Mouse (Mus musculus) midbrain, embryonic 15.5 days (tissue): ENCODE data around the gene Zbtb4. TPM values are rescaled to one million over a fixed set of nuclear protein-coding genes. Genes with fewer than 3 reads are reported as not detected.

Experiments used
- ATAC-seq: fragments of 200-750 bp; cut with Nextera tagmentation; replicated peaks from 2 replicates; pipeline ENCODE4 v1.8.0; 2017; ENCODE audit warnings: moderate TSS enrichment
- H3K27ac ChIP-seq: fragments of 300-500 bp; sonication (generic); 2 replicates; pipeline ENCODE4 v1.5.1; 2015; ENCODE audit warnings: mild to moderate bottlenecking, inconsistent platforms
- H3K27me3 ChIP-seq: fragments of 300-500 bp; sonication (generic); replicated peaks from 2 replicates; pipeline ENCODE4 v1.6.1; 2015; ENCODE audit warnings: inconsistent platforms
- H3K36me3 ChIP-seq: fragments of 300-500 bp; sonication (generic); replicated peaks from 2 replicates; pipeline ENCODE4 v1.6.1; 2015; ENCODE audit warnings: inconsistent platforms
- H3K4me1 ChIP-seq: fragments of 300-500 bp; sonication (generic); 2 replicates; pipeline ENCODE4 v1.6.1; 2015; ENCODE audit warnings: inconsistent platforms
- H3K4me2 ChIP-seq: fragments of 300-500 bp; sonication (generic); 2 replicates; pipeline ENCODE4 v1.6.1; 2015; ENCODE audit warnings: inconsistent platforms, mild to moderate bottlenecking, moderate library complexity
- H3K4me3 ChIP-seq: fragments of 300-500 bp; sonication (generic); 2 replicates; pipeline ENCODE4 v1.5.1; 2015; ENCODE audit warnings: mild to moderate bottlenecking, inconsistent platforms
- H3K9ac ChIP-seq: fragments of 300-500 bp; sonication (generic); 2 replicates; pipeline ENCODE4 v1.6.1; 2015; ENCODE audit warnings: mild to moderate bottlenecking, inconsistent platforms
- H3K9me3 ChIP-seq: fragments of 300-500 bp; sonication (generic); 2 replicates; pipeline ENCODE4 v1.6.1; 2016; ENCODE audit warnings: inconsistent platforms
- WGBS: fragments of 180-500 bp; shearing (Covaris S2); methylation state at CpG from one replicate; pipeline ENCODE4 v1.1.7; 2015; ENCODE audit warnings: mixed read lengths; 5-methylcytosine and 5-hydroxymethylcytosine counted together
- polyA plus RNA-seq: library from polyadenylated mRNA; unstranded; fragments of >200 nt; fragmentation: Nextera tagmentation; extraction: Ambion mirVana; gene quantifications from 2 replicates; pipeline ENCODE4 v1.2.1, GENCODE M21; 2015

Gene Zbtb4
- polyA plus RNA-seq, 1 experiment from 2014 or later: 4.3 TPM

DNA sequence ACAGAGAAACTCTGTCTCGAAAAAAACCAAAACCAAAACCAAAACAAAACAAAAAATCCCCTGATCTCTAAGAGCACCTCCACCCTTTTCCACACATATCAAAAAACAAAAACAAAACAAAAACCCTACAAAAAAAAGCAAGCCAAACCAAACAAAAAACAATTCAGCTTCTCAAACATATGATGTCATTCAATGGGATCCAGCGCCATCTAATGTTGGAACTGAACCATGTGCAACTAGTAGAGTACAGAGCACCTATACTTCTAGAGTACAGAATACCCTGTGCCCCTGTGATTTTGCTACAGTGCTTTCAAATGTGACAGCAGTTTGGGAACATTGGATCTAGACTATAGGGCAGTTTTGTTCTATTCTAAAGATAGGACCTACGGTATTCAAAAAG lies 11.0 kb upstream of the Zbtb4 start:
- Histone ChIP-seq H3K27me3 (no peaks in the 10 kb centered on the region), H3K9ac (no peak overlapping the region), H3K4me3 (0 out of 2 replicates have a peak overlapping the region, but pooled peaks have one; percentile 5), H3K4me2 (peak overlapping the region; percentile 81; the same call in 1 of the 2 replicates), H3K4me1 (peaks cover 49% of the 10 kb centered on the region), H3K36me3 (no peaks in the 10 kb centered on the region), H3K9me3 (no peaks in the 10 kb centered on the region), H3K27ac (no peak overlapping the region)
- 58% methylated on average over 3 of the region's 3 CpGs for WGBS
- no peak for ATAC-seq

DNA sequence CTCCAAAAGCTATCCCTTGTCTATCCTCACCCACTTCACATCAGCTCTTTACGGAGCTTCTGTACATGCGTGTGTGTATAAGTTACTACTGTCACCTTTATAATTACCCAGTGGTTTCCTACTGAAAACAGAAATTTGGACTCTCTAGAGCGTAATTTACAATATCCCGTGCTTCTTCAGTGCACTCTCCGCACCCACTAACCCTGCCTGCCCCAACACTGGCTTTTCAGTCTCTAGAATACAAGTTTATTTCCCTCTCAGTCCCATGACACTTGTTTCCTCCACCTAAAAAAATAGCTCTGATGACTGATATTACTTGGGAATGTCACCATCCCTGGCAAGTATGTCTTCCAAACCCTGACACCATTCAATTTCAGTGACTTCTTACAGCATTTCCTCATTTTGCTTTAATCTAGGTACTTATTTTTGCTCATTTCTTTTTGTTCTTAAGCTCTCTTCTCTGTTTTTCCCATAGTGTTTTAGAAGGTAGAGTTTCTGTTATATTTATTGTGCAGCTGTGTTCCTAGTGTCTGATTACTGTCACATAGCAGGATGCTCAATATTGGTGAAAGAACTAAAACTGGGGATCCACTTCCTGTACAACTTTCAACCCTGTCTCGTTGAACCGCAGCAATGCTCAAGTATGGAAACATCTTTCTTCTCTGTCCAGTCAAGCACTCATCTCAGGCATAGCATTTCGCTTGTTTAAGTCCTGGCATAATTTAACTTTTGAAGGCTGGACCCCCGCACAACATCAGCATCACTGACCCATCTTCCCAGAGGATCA lies 8.2 kb upstream of the Zbtb4 start:
- no peaks in the 10 kb centered on the region for H3K9me3 ChIP-seq
- peak overlapping the region; percentile 48 for H3K4me3 ChIP-seq
- peak overlapping the region; percentile 76 for H3K9ac ChIP-seq
- WGBS: 43% methylated on average over 9 of the region's 9 CpGs
- ATAC-seq: no peak
- no peaks in the 10 kb centered on the region for H3K36me3 ChIP-seq
- H3K4me1 ChIP-seq: peaks cover 60% of the 10 kb centered on the region
- no peaks in the 10 kb centered on the region for H3K27me3 ChIP-seq
- peak overlapping the region; percentile 81 for H3K4me2 ChIP-seq
- H3K27ac ChIP-seq: peak overlapping the region; percentile 99

DNA sequence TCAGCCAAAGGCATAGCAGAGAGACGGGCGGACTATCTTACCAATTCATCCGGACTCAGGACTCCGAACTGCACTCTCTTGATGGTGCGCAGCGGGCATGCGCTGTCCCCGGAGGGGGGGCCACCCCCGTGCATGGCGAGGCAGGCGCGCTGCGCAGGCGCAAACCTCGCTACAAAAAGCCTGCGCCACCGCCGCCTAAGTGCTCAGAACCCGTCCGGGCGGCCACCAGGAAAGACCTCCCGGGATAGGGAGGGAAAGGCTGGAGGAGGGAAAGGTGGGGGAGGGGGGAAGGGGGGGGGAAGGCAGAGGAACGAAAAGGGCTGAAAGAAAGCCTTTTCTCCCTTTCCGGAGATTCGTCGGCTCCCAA lies 7.6 kb upstream of the Zbtb4 start:
- peak; percentile 87 for ATAC-seq
- no peaks in the 10 kb centered on the region for H3K9me3 ChIP-seq
- peak overlapping the region; percentile 76 for H3K9ac ChIP-seq
- no peaks in the 10 kb centered on the region for H3K27me3 ChIP-seq
- H3K4me1 ChIP-seq: peaks cover 54% of the 10 kb centered on the region
- H3K27ac ChIP-seq: peak overlapping the region; percentile 99
- peak overlapping the region; percentile 81 for H3K4me2 ChIP-seq
- H3K36me3 ChIP-seq: no peaks in the 10 kb centered on the region
- WGBS: under 1% methylated on average over 25 of the region's 26 CpGs
- H3K4me3 ChIP-seq: peak overlapping the region; percentile 48

DNA sequence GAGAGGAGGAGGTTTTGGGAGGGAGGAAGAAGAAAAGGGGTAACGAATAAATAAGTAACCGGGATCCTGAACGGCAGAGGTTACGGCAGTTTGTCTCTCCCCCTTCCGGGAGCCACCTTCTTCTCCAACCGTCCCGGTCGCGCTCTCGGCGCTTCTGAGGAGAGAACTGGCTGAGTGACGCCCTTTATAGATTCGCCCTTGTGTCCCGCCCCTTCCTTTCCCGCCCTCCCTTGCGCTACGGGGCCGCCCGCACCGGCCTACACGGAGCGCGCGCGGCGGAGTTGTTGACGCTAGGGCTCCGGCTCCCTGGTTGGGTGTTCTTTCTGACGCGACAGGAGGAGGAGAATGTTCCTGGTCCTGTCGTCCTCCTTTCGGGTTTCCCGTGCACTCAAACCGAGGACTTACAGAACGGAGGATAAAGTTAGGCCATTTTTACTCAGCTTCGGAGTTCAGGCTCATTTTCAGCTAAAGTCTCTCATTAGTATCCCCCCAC lies 7.2 kb upstream of the Zbtb4 start, which contains the start of gene Polr2a:
TSS of gene Polr2a (minus strand) at position 160 of the 493 bp plus-strand sequence.
- H3K9me3 ChIP-seq: no peaks in the 10 kb centered on the region
- no peaks in the 10 kb centered on the region for H3K36me3 ChIP-seq
- H3K27ac ChIP-seq: peak within 1 kb of the TSS; percentile 99
- H3K4me3 ChIP-seq: peak within 1 kb of the TSS; percentile 48
- peak within 1 kb of the TSS; percentile 81 for H3K4me2 ChIP-seq
- H3K9ac ChIP-seq: peak within 1 kb of the TSS; percentile 76
- H3K4me1 ChIP-seq: peaks cover 52% of the 10 kb centered on the region
- under 1% methylated on average over 36 of the region's 36 CpGs for WGBS
- ATAC-seq: peak; percentile 96
- H3K27me3 ChIP-seq: no peaks in the 10 kb centered on the region

DNA sequence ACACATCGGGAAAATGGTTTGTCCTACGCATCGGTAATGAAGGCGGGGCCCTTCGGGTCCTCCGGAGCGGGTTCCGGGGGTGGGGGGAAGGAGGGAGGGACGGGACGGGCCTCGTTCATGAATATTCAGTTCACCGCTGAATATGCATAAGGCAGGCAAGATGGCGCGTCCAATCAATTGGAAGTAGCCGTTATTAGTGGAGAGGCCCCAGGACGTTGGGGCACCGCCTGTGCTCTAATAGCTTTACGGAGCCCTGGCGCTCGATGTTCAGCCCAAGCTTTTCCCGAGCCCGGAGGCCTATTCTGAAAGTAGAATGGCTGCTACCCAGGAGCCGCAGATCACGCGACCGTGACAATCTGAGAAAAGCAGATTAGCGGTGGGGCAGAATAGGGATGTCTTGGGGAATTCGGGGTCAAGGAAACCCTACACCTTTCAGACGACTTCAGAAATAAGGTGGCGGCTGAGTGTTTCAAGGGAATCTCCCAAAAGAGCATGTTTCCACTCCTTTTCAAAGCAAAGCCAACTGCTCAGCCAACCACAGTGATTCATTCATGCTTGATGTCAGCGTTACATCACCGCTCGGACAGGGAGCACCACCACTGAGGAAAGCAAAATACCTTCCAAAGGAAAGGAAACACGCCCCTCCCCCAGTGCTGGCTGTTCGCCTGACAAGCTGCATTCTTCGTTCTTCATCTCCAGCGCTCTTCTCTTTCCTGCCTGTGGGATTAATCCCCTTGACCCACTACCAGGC lies 6.6 kb upstream of the Zbtb4 start:
- Histone ChIP-seq H3K4me3 (peak overlapping the region; percentile 48), H3K9me3 (no peaks in the 10 kb centered on the region), H3K4me1 (peaks cover 51% of the 10 kb centered on the region), H3K4me2 (peak overlapping the region; percentile 81), H3K36me3 (no peaks in the 10 kb centered on the region), H3K9ac (peak overlapping the region; percentile 76), H3K27me3 (no peaks in the 10 kb centered on the region), H3K27ac (peak overlapping the region; percentile 99)
- under 1% methylated on average over 37 of the region's 37 CpGs for WGBS
- ATAC-seq: peak; percentile 87

DNA sequence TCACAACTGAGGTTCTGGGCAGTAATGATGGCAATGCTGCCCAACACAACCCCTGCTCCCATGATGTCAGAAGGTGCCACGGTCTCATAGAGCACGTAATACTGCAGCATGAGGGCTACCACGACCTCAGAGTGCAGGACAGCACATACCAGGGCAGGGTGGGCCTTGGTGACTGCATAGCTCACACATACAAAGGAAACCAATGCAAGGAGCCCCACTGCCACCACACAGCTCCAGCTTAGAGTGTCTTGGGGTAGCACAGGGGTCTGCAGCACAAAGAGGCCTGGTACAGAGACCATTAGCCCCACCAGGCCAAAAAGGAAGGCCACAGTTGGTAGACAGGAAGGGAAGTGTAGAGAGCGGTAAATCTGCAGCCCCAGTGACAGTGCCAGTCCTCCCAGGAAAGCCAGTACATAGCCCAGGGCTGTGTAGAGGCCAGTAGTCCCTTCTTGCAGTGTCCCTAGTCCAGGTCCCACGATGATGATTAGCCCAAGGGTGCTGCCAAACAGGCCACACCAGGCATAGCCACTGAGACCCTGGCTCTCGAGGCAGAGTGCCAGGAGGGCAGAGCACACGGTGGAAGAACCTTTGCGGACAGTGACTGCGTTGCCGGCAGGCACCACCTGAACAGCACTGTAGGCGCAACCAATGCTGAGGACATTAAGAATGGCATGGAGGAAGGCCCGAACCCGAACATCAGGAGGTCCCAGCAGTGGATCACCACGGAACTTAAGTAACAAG lies 5.4 kb upstream of the Zbtb4 start:
- Histone ChIP-seq H3K27me3 (no peaks in the 10 kb centered on the region), H3K27ac (peak overlapping the region; percentile 99), H3K4me2 (peak overlapping the region; percentile 81), H3K36me3 (no peaks in the 10 kb centered on the region), H3K4me3 (peak overlapping the region; percentile 48; the same call in 1 of the 2 replicates), H3K4me1 (peaks cover 44% of the 10 kb centered on the region), H3K9ac (peak overlapping the region; percentile 76), H3K9me3 (no peaks in the 10 kb centered on the region)
- no peak for ATAC-seq
- 75% methylated on average over 14 of the region's 14 CpGs for WGBS

DNA sequence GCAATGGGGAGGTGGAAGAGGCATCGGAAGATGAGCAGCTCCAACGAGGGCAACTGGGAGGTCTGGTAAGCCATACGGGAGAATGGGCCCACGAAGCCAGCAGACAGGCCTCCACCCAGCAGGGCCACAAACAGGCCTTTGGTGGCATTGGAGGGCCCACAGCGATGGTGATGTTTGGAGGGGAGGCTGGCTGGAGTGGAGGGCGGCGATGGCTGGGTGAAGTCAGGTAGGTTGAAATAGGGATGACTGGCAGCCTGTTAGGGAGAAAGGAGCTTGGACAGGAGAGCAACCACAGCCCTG lies 4.9 kb upstream of the Zbtb4 start:
- no peak overlapping the region for H3K4me3 ChIP-seq
- H3K4me2 ChIP-seq: no peak overlapping the region; the same call in 1 of the 2 replicates
- peak overlapping the region; percentile 76; the same call in 1 of the 2 replicates for H3K9ac ChIP-seq
- no peaks in the 10 kb centered on the region for H3K9me3 ChIP-seq
- H3K36me3 ChIP-seq: no peaks in the 10 kb centered on the region
- H3K27ac ChIP-seq: peak overlapping the region; percentile 99
- WGBS: 94% methylated on average over 7 of the region's 7 CpGs
- no peak for ATAC-seq
- H3K27me3 ChIP-seq: no peaks in the 10 kb centered on the region
- H3K4me1 ChIP-seq: peaks cover 40% of the 10 kb centered on the region

DNA sequence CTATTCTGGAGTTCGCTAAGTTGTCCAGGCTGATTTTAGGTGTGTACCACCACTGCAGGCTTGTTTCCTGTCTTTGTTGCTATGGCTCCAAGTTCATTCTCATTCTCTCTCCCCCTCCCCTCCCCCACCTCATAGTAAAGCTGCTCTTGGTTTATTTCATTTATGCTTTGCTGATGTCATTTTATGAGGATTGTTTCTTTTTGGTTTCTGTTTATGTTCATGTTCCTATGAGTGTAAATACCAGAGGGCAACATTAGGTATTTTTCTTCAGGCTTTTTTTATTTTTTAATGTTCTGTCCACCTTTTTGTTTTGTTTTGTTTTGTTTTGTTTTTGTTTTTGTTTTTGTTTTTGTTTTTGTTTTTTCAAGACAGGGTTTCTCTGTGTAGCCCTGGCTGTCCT lies 3.8 kb upstream of the Zbtb4 start, which contains the start of gene Slc35g3:
TSS of gene Slc35g3 (minus strand) at position 101 of the 400 bp plus-strand sequence.
- Histone ChIP-seq H3K27ac (peak within 1 kb of the TSS; percentile 99), H3K36me3 (no peaks in the 10 kb centered on the region), H3K9me3 (no peaks in the 10 kb centered on the region), H3K4me3 (no peak within 1 kb of the TSS), H3K27me3 (no peaks in the 10 kb centered on the region), H3K4me2 (no peak within 1 kb of the TSS; the same call in 1 of the 2 replicates), H3K4me1 (peaks cover 39% of the 10 kb centered on the region), H3K9ac (peak within 1 kb of the TSS; percentile 76; the same call in 1 of the 2 replicates)
- 65% methylated on average over 1 of the region's 1 CpGs for WGBS
- ATAC-seq: no peak

DNA sequence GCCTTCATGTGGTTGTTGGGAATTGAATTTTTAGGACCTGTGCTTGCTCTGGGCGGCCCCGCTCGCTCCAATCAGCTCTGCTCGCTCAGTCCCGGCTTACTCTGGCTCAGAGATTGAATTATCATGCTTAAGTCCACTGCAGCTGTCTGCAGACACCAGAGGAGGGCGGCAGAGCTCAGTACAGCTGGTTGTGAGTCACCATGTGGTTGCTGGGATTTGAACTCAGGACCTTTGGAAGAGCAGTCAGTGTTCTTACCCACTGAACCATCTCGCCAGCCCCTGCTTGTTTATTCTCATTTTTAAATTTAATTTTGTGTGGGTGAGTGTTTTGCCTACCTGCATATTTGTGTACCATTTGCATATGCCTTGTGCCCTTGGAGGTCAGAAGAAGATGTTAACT lies 2.2 kb upstream of the Zbtb4 start:
- Histone ChIP-seq H3K9ac (no peak overlapping the region), H3K27ac (no peak overlapping the region), H3K4me3 (no peak overlapping the region), H3K4me2 (no peak overlapping the region), H3K36me3 (no peaks in the 10 kb centered on the region), H3K27me3 (no peaks in the 10 kb centered on the region), H3K9me3 (no peaks in the 10 kb centered on the region), H3K4me1 (peaks cover 41% of the 10 kb centered on the region)
- 64% methylated on average over 7 of the region's 7 CpGs for WGBS
- ATAC-seq: no peak

DNA sequence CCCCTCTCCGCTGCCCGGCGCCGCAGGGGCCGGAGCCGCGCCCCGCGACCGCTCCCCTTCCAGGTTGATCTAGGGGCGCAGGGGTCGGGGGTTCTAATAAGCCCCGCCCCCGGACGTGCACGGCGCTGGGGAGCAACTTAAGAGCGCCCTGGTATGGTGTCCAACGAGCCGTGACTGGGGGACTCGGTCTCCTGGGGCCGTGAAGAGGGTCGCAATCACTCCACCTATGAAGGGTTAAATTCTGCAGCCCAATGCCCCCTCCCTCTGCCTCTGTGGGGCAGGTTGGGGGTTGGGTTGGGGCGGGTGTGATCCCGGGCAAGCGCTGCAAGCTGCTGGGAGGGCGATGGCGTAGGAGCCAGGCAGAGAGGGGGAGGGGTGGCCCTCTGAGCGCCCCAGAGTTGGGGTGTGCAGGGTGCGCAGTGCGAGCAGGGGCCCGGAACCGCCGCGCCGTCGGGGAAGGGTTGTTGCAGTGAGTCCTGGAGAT lies 456 bp downstream of the Zbtb4 start:
- H3K9me3 ChIP-seq: no peaks in the 10 kb centered on the region
- no peaks in the 10 kb centered on the region for H3K36me3 ChIP-seq
- peak overlapping the region; percentile 85 for H3K27ac ChIP-seq
- H3K4me3 ChIP-seq: peak overlapping the region; percentile 92
- WGBS: under 1% methylated on average over 35 of the region's 37 CpGs
- H3K9ac ChIP-seq: peak overlapping the region; percentile 95
- H3K4me1 ChIP-seq: peaks cover 25% of the 10 kb centered on the region
- H3K4me2 ChIP-seq: peak overlapping the region; percentile 73
- no peaks in the 10 kb centered on the region for H3K27me3 ChIP-seq
- peak; percentile 85 for ATAC-seq

DNA sequence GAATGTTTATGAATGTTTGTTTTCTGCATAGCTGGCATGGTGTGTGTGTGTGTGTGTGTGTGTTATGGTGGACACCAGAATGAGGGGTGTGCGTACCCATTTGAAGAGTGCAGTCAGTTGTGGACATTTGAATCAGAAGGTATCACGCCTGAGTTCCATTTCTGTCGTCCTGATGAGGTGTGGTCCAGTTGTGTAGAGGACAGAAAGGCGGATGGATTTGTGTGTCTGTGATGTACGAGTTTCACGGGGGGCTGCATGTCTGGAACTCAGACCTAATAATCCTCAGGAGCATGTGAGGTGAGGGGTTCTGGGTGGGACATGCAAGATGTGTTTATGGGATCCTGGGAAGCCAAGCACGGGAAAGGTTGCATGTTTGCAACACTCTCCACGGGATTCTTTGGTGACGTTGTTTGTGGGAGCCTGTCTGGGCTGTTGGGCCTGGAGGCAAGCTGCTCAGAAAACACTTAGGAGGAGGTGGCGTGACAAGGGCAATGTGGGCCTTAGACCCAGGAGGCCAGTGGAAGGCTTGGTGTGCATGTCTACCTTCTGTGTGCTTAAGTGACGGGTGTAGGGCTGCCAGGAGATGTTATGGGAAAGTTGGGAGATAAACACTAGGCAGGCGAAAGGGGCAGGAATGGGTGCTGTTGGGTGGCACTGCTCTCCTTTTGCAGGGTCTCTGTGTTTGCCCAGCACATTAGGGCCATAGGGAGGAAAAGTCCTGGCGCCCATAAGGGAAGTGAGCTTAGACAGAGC lies 1.3 kb downstream of the Zbtb4 start:
- H3K4me3 ChIP-seq: peak overlapping the region; percentile 92
- WGBS: 62% methylated on average over 13 of the region's 13 CpGs
- H3K36me3 ChIP-seq: no peaks in the 10 kb centered on the region
- no peaks in the 10 kb centered on the region for H3K9me3 ChIP-seq
- H3K4me2 ChIP-seq: peak overlapping the region; percentile 73
- H3K9ac ChIP-seq: peak overlapping the region; percentile 95; the same call in 1 of the 2 replicates
- H3K4me1 ChIP-seq: peaks cover 25% of the 10 kb centered on the region
- ATAC-seq: no peak
- no peaks in the 10 kb centered on the region for H3K27me3 ChIP-seq
- peak overlapping the region; percentile 85 for H3K27ac ChIP-seq
